Mouse (Mus musculus): ENCODE data around the gene Apbb2. TPM values are rescaled to one million over a fixed set of nuclear protein-coding genes. Genes with fewer than 3 reads are reported as not detected.

The Apbb2 gene
- polyA plus RNA-seq, 2 experiments, result 15.8 to 45.8 TPM

GRCm38 (mm10) chr5:66579066-66579465, 39.5 kb downstream of the Apbb2 start:
- 56% methylated on average over 4 of the region's 4 CpGs for WGBS
- no peak for TF ChIP-seq POLR2A (IDR thresholded peaks at IDR 0.05; ENCODE audit: borderline replicate concordance, extremely low read depth, insufficient read depth, insufficient read length)
- Histone ChIP-seq H3K4me1 (ENCODE audit: control insufficient read depth, insufficient read depth, low read length) (peaks cover 24% of the 10 kb centered on the region), H3K9ac (ENCODE audit: low read depth, low read length, severe bottlenecking) (no peak overlapping the region), H3K36me3 (ENCODE audit: control insufficient read depth, insufficient read depth, low read length) (no peaks in the 10 kb centered on the region), H3K9me3 (ENCODE audit: control insufficient read depth, low read length) (no peaks in the 10 kb centered on the region), H3K4me3 (replicated peaks; ENCODE audit: low read length) (no peak overlapping the region), H3K27ac (replicated peaks; ENCODE audit: low read depth, low read length) (no peak overlapping the region), H3K27me3 (ENCODE audit: control insufficient read depth, insufficient read depth, low read length) (no peaks in the 10 kb centered on the region), H3K4me2 (replicated peaks; ENCODE audit: low read depth, low read length, severe bottlenecking) (no peak overlapping the region)
- DNase-seq (ENCODE audit: low spot score) (no peak), ATAC-seq (ENCODE audit: low FRiP score, low read depth) (no peak)

GRCm38 (mm10) chr5:66576299-66576698, 42.3 kb downstream of the Apbb2 start:
- ATAC-seq (ENCODE audit: low FRiP score, low read depth), result no peak
- Histone ChIP-seq H3K4me2 (replicated peaks; ENCODE audit: low read depth, low read length, severe bottlenecking) (no peak overlapping the region), H3K27me3 (ENCODE audit: control insufficient read depth, insufficient read depth, low read length) (no peaks in the 10 kb centered on the region), H3K9me3 (ENCODE audit: control insufficient read depth, low read length) (no peaks in the 10 kb centered on the region), H3K4me3 (replicated peaks; ENCODE audit: low read length) (no peak overlapping the region), H3K36me3 (ENCODE audit: control insufficient read depth, insufficient read depth, low read length) (no peaks in the 10 kb centered on the region), H3K4me1 (ENCODE audit: control insufficient read depth, insufficient read depth, low read length) (peaks cover 10% of the 10 kb centered on the region), H3K9ac (ENCODE audit: low read depth, low read length, severe bottlenecking) (no peak overlapping the region), H3K27ac (replicated peaks; ENCODE audit: low read depth, low read length) (no peak overlapping the region)
- TF ChIP-seq POLR2A (IDR thresholded peaks at IDR 0.05; ENCODE audit: borderline replicate concordance, extremely low read depth, insufficient read depth, insufficient read length), result no peak
- no peak for DNase-seq (ENCODE audit: low spot score)
- 70% methylated on average over 9 of the region's 9 CpGs for WGBS

DNA sequence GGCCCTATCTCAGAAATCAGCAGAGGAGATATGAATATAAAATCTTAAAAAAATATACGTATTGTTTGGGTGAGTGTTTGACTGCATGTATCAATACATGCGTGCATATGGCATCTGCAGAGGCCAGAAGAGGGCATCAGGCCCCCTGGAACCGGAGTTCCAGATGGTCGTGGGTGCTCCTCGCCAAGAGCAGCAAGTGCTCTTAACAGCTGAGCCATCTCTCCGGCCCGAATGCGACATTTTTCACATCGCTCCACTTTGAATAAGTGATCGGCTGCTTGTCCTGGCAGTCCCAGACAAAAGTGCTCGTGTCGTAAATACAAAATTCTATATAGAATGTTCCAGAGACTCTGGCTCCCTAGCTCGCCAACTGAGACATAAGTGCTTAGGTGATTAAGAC, 43.4 kb downstream of the Apbb2 start:
- WGBS, result 85% methylated on average over 13 of the region's 13 CpGs
- Histone ChIP-seq H3K4me2 (replicated peaks; ENCODE audit: low read depth, low read length, severe bottlenecking) (no peak overlapping the region), H3K4me1 (ENCODE audit: control insufficient read depth, insufficient read depth, low read length) (peaks cover 10% of the 10 kb centered on the region), H3K27me3 (ENCODE audit: control insufficient read depth, insufficient read depth, low read length) (no peaks in the 10 kb centered on the region), H3K36me3 (ENCODE audit: control insufficient read depth, insufficient read depth, low read length) (no peaks in the 10 kb centered on the region), H3K27ac (replicated peaks; ENCODE audit: low read depth, low read length) (no peak overlapping the region), H3K9ac (ENCODE audit: low read depth, low read length, severe bottlenecking) (no peak overlapping the region), H3K4me3 (replicated peaks; ENCODE audit: low read length) (no peak overlapping the region), H3K9me3 (ENCODE audit: control insufficient read depth, low read length) (no peaks in the 10 kb centered on the region)
- DNase-seq (ENCODE audit: low spot score), result no peak
- TF ChIP-seq POLR2A (IDR thresholded peaks at IDR 0.05; ENCODE audit: borderline replicate concordance, extremely low read depth, insufficient read depth, insufficient read length), result no peak
- ATAC-seq (ENCODE audit: low FRiP score, low read depth), result no peak

DNA sequence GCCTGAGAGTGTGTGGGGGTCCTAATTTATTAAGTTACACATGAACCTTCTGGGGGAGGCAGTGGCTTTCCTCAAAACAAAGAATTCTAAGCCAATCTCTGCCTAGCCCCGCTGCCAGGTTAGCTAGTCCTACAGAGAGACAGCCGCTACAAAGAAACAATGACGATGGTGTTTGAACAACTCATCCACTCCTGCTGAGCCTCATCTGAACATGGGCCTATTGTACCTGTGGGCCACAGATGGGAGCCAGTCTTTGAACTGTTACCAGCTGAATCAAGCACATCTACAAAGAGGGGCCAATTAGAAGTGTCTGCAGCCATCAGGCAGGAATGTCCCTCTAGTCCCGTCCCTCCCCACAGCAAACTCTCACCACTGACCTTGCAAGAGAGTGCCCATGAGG, 45.3 kb downstream of the Apbb2 start:
- Histone ChIP-seq H3K27ac (replicated peaks; ENCODE audit: low read depth, low read length) (no peak overlapping the region), H3K4me3 (replicated peaks; ENCODE audit: low read length) (no peak overlapping the region), H3K9me3 (ENCODE audit: control insufficient read depth, low read length) (no peaks in the 10 kb centered on the region), H3K27me3 (ENCODE audit: control insufficient read depth, insufficient read depth, low read length) (no peaks in the 10 kb centered on the region), H3K4me2 (replicated peaks; ENCODE audit: low read depth, low read length, severe bottlenecking) (no peak overlapping the region), H3K9ac (ENCODE audit: low read depth, low read length, severe bottlenecking) (no peak overlapping the region), H3K36me3 (ENCODE audit: control insufficient read depth, insufficient read depth, low read length) (no peaks in the 10 kb centered on the region), H3K4me1 (ENCODE audit: control insufficient read depth, insufficient read depth, low read length) (peaks cover 19% of the 10 kb centered on the region)
- WGBS, result 51% methylated on average over 4 of the region's 4 CpGs
- TF ChIP-seq POLR2A (IDR thresholded peaks at IDR 0.05; ENCODE audit: borderline replicate concordance, extremely low read depth, insufficient read depth, insufficient read length), result no peak
- ATAC-seq (ENCODE audit: low FRiP score, low read depth), result no peak
- DNase-seq (ENCODE audit: low spot score), result no peak

DNA sequence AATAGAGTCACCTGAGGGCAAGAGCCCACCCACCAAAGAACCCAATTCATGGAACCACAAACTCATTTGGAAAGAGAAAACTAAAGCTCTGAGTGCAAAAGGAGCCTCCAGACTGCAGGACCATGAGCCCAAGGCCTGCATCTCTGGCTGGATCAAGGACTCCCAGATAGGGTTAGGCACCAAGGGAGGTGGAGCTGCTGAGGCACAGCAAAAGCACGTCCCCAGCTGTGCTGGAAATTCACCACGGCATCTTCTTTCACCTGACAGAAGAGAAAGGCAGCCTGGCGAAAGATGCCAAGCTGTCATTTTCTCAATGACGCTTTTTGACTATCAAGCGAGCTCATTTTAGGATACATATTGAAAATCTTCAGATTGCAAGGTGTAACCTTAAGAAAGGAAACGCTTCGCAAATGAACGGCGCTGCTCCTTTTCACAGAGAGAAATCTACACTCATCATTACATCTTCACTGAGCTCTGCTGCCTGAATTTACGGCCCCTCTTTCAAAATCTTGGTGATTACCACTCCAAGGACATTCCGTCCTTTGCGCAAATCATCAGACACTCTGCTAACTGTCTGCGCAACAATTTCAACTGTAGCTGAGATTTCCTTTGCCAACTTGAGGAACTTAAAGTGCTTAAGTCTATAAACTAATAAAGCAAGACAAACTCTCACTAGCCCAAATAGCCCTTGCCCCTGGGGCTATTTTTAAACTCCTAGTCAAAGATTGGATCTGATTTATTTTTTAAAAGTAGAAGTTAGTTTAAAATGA, 46.3 kb downstream of the Apbb2 start:
- Histone ChIP-seq H3K27me3 (ENCODE audit: control insufficient read depth, insufficient read depth, low read length) (no peaks in the 10 kb centered on the region), H3K4me1 (ENCODE audit: control insufficient read depth, insufficient read depth, low read length) (peaks cover 19% of the 10 kb centered on the region), H3K36me3 (ENCODE audit: control insufficient read depth, insufficient read depth, low read length) (no peaks in the 10 kb centered on the region), H3K4me2 (replicated peaks; ENCODE audit: low read depth, low read length, severe bottlenecking) (no peak overlapping the region), H3K4me3 (replicated peaks; ENCODE audit: low read length) (no peak overlapping the region), H3K27ac (replicated peaks; ENCODE audit: low read depth, low read length) (no peak overlapping the region), H3K9ac (ENCODE audit: low read depth, low read length, severe bottlenecking) (no peak overlapping the region), H3K9me3 (ENCODE audit: control insufficient read depth, low read length) (no peaks in the 10 kb centered on the region)
- 74% methylated on average over 13 of the region's 13 CpGs for whole genome bisulfite sequencing
- TF ChIP-seq POLR2A (IDR thresholded peaks at IDR 0.05; ENCODE audit: borderline replicate concordance, extremely low read depth, insufficient read depth, insufficient read length), result no peak
- ATAC-seq (ENCODE audit: low FRiP score, low read depth), result no peak
- DNase-seq (ENCODE audit: low spot score), result no peak
